Mouse (Mus musculus): ENCODE measurements around the gene Ankrd44. TPM values are rescaled to one million over a fixed set of nuclear protein-coding genes. Genes with fewer than 3 reads are reported as not detected.
A peak's percentile ranks its signal among the peaks of the same experiment; 100 is the strongest.

Ankrd44 gene
- polyA plus RNA-seq, 1 experiment: 3.7 TPM

- 23% methylated on average over 6 of the region's 6 CpGs for WGBS
- Histone ChIP-seq H3K27ac (ENCODE audit: insufficient read depth, low read depth, low read length) (peak overlapping the region; percentile 84), H3K27me3 (ENCODE audit: control insufficient read depth, insufficient read depth, low read length) (no peaks in the 10 kb centered on the region), H3K4me1 (ENCODE audit: control insufficient read depth, insufficient read depth, insufficient read length, low read length) (peaks cover 13% of the 10 kb centered on the region; the same call in 1 of the 2 replicates), H3K4me3 (ENCODE audit: low read depth, low read length) (no peak overlapping the region; the same call in 1 of the 2 replicates), H3K36me3 (ENCODE audit: control insufficient read depth, insufficient read depth, low read length) (no peaks in the 10 kb centered on the region)
- TF ChIP-seq POLR2A (IDR thresholded peaks at IDR 0.05; ENCODE audit: low read depth, low read length) (no peak), CTCF (IDR thresholded peaks at IDR 0.05; ENCODE audit: extremely low read depth, insufficient read length, insufficient replicate concordance, low read depth, low read length) (no peak)
Measured at GRCm38 (mm10) chr1:54612344-54612743, 313.8 kb downstream of the Ankrd44 start.

- TF ChIP-seq POLR2A (IDR thresholded peaks at IDR 0.05; ENCODE audit: low read depth, low read length): no peak
- TF ChIP-seq CTCF (IDR thresholded peaks at IDR 0.05; ENCODE audit: extremely low read depth, insufficient read length, insufficient replicate concordance, low read depth, low read length): no peak
- no peak overlapping the region; the same call in 1 of the 2 replicates for H3K4me3 ChIP-seq (ENCODE audit: low read depth, low read length)
- H3K36me3 ChIP-seq (ENCODE audit: control insufficient read depth, insufficient read depth, low read length): no peaks in the 10 kb centered on the region
- WGBS: 20% methylated on average over 7 of the region's 7 CpGs
- no peaks in the 10 kb centered on the region for H3K27me3 ChIP-seq (ENCODE audit: control insufficient read depth, insufficient read depth, low read length)
- peak overlapping the region; percentile 84 for H3K27ac ChIP-seq (ENCODE audit: insufficient read depth, low read depth, low read length)
- H3K4me1 ChIP-seq (ENCODE audit: control insufficient read depth, insufficient read depth, insufficient read length, low read length): peaks cover 18% of the 10 kb centered on the region; the same call in 1 of the 2 replicates
Measured at GRCm38 (mm10) chr1:54611891-54612290, 314.3 kb downstream of the Ankrd44 start.

GRCm38 (mm10) chr1:54606936-54607335 is 319.3 kb downstream of the Ankrd44 start:
- Histone ChIP-seq H3K36me3 (ENCODE audit: control insufficient read depth, insufficient read depth, low read length) (no peaks in the 10 kb centered on the region), H3K4me3 (ENCODE audit: low read depth, low read length) (no peak overlapping the region), H3K4me1 (ENCODE audit: control insufficient read depth, insufficient read depth, insufficient read length, low read length) (peaks cover 27% of the 10 kb centered on the region; the same call in 1 of the 2 replicates), H3K27ac (ENCODE audit: insufficient read depth, low read depth, low read length) (no peak overlapping the region), H3K27me3 (ENCODE audit: control insufficient read depth, insufficient read depth, low read length) (no peaks in the 10 kb centered on the region)
- TF ChIP-seq POLR2A (IDR thresholded peaks at IDR 0.05; ENCODE audit: low read depth, low read length): no peak
- TF ChIP-seq CTCF (IDR thresholded peaks at IDR 0.05; ENCODE audit: extremely low read depth, insufficient read length, insufficient replicate concordance, low read depth, low read length): no peak
- WGBS: 88% methylated on average over 1 of the region's 1 CpGs

GRCm38 (mm10) chr1:54601692-54602091 is 324.5 kb downstream of the Ankrd44 start:
- Histone ChIP-seq H3K4me1 (ENCODE audit: control insufficient read depth, insufficient read depth, insufficient read length, low read length) (peaks cover 18% of the 10 kb centered on the region; the same call in 1 of the 2 replicates), H3K36me3 (ENCODE audit: control insufficient read depth, insufficient read depth, low read length) (no peaks in the 10 kb centered on the region), H3K27me3 (ENCODE audit: control insufficient read depth, insufficient read depth, low read length) (no peaks in the 10 kb centered on the region), H3K4me3 (ENCODE audit: low read depth, low read length) (no peak overlapping the region), H3K27ac (ENCODE audit: insufficient read depth, low read depth, low read length) (peak overlapping the region; percentile 76)
- no peak for TF ChIP-seq CTCF (IDR thresholded peaks at IDR 0.05; ENCODE audit: extremely low read depth, insufficient read length, insufficient replicate concordance, low read depth, low read length)
- no peak for TF ChIP-seq POLR2A (IDR thresholded peaks at IDR 0.05; ENCODE audit: low read depth, low read length)
- WGBS: 75% methylated on average over 9 of the region's 9 CpGs

GRCm38 (mm10) chr1:54600275-54600674 is 325.9 kb downstream of the Ankrd44 start:
- 35% methylated on average over 1 of the region's 1 CpGs for WGBS
- Histone ChIP-seq H3K27ac (ENCODE audit: insufficient read depth, low read depth, low read length) (peak overlapping the region; percentile 90), H3K4me1 (ENCODE audit: control insufficient read depth, insufficient read depth, insufficient read length, low read length) (peaks cover 18% of the 10 kb centered on the region; the same call in 1 of the 2 replicates), H3K27me3 (ENCODE audit: control insufficient read depth, insufficient read depth, low read length) (no peaks in the 10 kb centered on the region), H3K36me3 (ENCODE audit: control insufficient read depth, insufficient read depth, low read length) (no peaks in the 10 kb centered on the region), H3K4me3 (ENCODE audit: low read depth, low read length) (no peak overlapping the region)
- TF ChIP-seq POLR2A (IDR thresholded peaks at IDR 0.05; ENCODE audit: low read depth, low read length) (no peak), CTCF (IDR thresholded peaks at IDR 0.05; ENCODE audit: extremely low read depth, insufficient read length, insufficient replicate concordance, low read depth, low read length) (no peak)

GRCm38 (mm10) chr1:54597594-54598217 is 328.5 kb downstream of the Ankrd44 start:
- Histone ChIP-seq H3K4me3 (ENCODE audit: low read depth, low read length) (no peak overlapping the region), H3K4me1 (ENCODE audit: control insufficient read depth, insufficient read depth, insufficient read length, low read length) (peaks cover 13% of the 10 kb centered on the region; the same call in 1 of the 2 replicates), H3K27ac (ENCODE audit: insufficient read depth, low read depth, low read length) (no peak overlapping the region), H3K36me3 (ENCODE audit: control insufficient read depth, insufficient read depth, low read length) (no peaks in the 10 kb centered on the region), H3K27me3 (ENCODE audit: control insufficient read depth, insufficient read depth, low read length) (no peaks in the 10 kb centered on the region)
- 83% methylated on average over 4 of the region's 4 CpGs for WGBS
- TF ChIP-seq POLR2A (IDR thresholded peaks at IDR 0.05; ENCODE audit: low read depth, low read length) (no peak), CTCF (IDR thresholded peaks at IDR 0.05; ENCODE audit: extremely low read depth, insufficient read length, insufficient replicate concordance, low read depth, low read length) (no peak)

- Histone ChIP-seq H3K36me3 (ENCODE audit: control insufficient read depth, insufficient read depth, low read length) (no peaks in the 10 kb centered on the region), H3K27me3 (ENCODE audit: control insufficient read depth, insufficient read depth, low read length) (no peaks in the 10 kb centered on the region), H3K4me1 (ENCODE audit: control insufficient read depth, insufficient read depth, insufficient read length, low read length) (peaks cover 1% of the 10 kb centered on the region; the same call in 1 of the 2 replicates), H3K27ac (ENCODE audit: insufficient read depth, low read depth, low read length) (no peak overlapping the region), H3K4me3 (ENCODE audit: low read depth, low read length) (no peak overlapping the region)
- TF ChIP-seq POLR2A (IDR thresholded peaks at IDR 0.05; ENCODE audit: low read depth, low read length) (no peak), CTCF (IDR thresholded peaks at IDR 0.05; ENCODE audit: extremely low read depth, insufficient read length, insufficient replicate concordance, low read depth, low read length) (no peak)
- WGBS: 83% methylated on average over 2 of the region's 2 CpGs
Measured at GRCm38 (mm10) chr1:54596151-54596550, 330.0 kb downstream of the Ankrd44 start.

Other genes with a start within 250 kb of the Ankrd44 start
- gene Sf3b1, start 101.1 kb upstream of the Ankrd44 start, polyA plus RNA-seq (2012; rRNA removed): 5.5 and 13.2 TPM in 2 replicates
- 2.7 and 6.6 TPM in 2 replicates for gene Coq10b, start 126.4 kb upstream of the Ankrd44 start, polyA plus RNA-seq (2012; rRNA removed)
- gene Hspe1, start 161.7 kb upstream of the Ankrd44 start, polyA plus RNA-seq (2012; rRNA removed): 6.8 and 10.7 TPM in 2 replicates
- 3.5 and 6.1 TPM in 2 replicates for gene Hspd1, start 161.9 kb upstream of the Ankrd44 start, polyA plus RNA-seq (2012; rRNA removed)
- 1.6 and 2.8 TPM in 2 replicates for gene Mob4, start 204.8 kb upstream of the Ankrd44 start, polyA plus RNA-seq (2012; rRNA removed)

Data from small intestine, adult 2 months (tissue).